Mouse (Mus musculus) megakaryocyte, embryonic 14.5 days (primary cell): Measurements from ENCODE around the gene Mmel1.

Source experiments
- FLI1 ChIP-seq: IDR thresholded peaks from 2 replicates; pipeline ENCODE4 v1.6.1; 2012; ENCODE audit warnings: low read length, inconsistent platforms, mixed read lengths
- GATA1 ChIP-seq: IDR thresholded peaks from 3 replicates; pipeline ENCODE4 v1.6.1; 2012; ENCODE audit warnings: mixed read lengths, low read length, inconsistent platforms, borderline replicate concordance

DNA sequence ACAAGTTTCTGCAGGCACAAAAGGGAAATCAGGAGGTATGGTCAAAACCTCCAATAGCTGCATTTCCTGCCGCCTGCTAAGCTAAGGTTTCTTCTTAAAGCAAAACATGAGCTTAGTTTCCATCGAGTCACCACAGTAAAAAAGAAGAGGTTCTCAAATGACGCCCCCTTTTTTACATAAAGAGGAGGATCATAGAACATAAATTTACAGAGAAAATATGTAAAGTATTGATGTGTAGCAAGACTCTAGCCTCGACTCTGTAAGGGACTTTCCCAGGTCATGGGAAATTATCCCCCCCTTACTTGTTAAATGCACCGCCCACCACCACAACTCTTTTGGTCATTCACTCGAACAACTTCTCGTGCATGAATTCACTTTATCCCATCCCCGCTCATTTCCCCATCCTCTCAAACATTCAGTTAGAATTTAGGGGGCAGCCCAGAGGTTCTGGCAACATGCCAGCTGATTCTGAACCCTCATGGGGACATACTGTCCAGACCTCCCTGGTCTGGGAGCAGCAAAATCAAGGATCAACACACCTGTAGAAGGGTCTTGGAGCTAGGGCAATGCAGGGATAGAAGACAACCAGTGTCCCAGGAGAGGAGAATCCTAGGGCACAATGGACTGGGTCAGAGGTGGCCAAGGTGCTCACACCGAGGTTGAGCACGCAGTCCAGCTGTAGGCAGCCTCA is 73.4 kb downstream of the Mmel1 start:
- no peak for TF ChIP-seq FLI1
- TF ChIP-seq GATA1 = no peak
